Mouse (Mus musculus) liver, adult 2 months (tissue): ENCODE measurements around the gene Atp4b.

Experiments
- CTCF ChIP-seq: fragments of 200-500 bp; IDR thresholded peaks from 2 replicates; pipeline ENCODE4 v1.5.1; 2011; ENCODE audit warnings: low read depth, low read length, control low read depth
- POLR2A ChIP-seq: fragments of 200-500 bp; IDR thresholded peaks from 2 replicates; pipeline ENCODE4 v1.6.1; 2011; ENCODE audit warnings: low read length, control low read depth; ENCODE audit not compliant: insufficient read depth; ENCODE audit errors: extremely low read depth

- no peak for TF ChIP-seq CTCF
- TF ChIP-seq POLR2A = no peak
Observed at GRCm38 (mm10) chr8:13442152-13442551, 45.5 kb upstream of the Atp4b start.
